Mouse (Mus musculus) E14TG2a.4 (cell line): ENCODE measurements around the gene Actr8.

Experiments used
- H3K27me3 ChIP-seq: 2 replicates; pipeline ENCODE4 v1.6.1; 2014; ENCODE audit warnings: low read length, control low read depth; ENCODE audit not compliant: insufficient read depth
- H3K36me3 ChIP-seq: 2 replicates; pipeline ENCODE4 v1.6.1; 2014; ENCODE audit warnings: low read length, control low read depth; ENCODE audit not compliant: insufficient read depth
- H3K4me1 ChIP-seq: replicated peaks from 2 replicates; pipeline ENCODE4 v1.6.1; 2014; ENCODE audit warnings: low read depth, low read length, control low read depth
- H3K4me3 ChIP-seq: replicated peaks from 2 replicates; pipeline ENCODE4 v1.5.1; 2014; ENCODE audit warnings: mild to moderate bottlenecking, low read length
- H3K9me3 ChIP-seq: 2 replicates; pipeline ENCODE4 v1.6.1; 2014; ENCODE audit warnings: low read length, control low read depth
- CTCF ChIP-seq: conservative IDR thresholded peaks from 2 replicates; pipeline ENCODE4 v1.5.1; 2014; ENCODE audit warnings: low read length
- NANOG ChIP-seq: IDR thresholded peaks from 2 replicates; pipeline ENCODE4 v1.6.1; 2014; ENCODE audit warnings: borderline replicate concordance, low read length, mixed read lengths
- POU5F1 ChIP-seq: IDR thresholded peaks from 2 replicates; pipeline ENCODE4 v1.6.1; 2014; ENCODE audit warnings: low read length, borderline replicate concordance

Gene Actr8

DNA sequence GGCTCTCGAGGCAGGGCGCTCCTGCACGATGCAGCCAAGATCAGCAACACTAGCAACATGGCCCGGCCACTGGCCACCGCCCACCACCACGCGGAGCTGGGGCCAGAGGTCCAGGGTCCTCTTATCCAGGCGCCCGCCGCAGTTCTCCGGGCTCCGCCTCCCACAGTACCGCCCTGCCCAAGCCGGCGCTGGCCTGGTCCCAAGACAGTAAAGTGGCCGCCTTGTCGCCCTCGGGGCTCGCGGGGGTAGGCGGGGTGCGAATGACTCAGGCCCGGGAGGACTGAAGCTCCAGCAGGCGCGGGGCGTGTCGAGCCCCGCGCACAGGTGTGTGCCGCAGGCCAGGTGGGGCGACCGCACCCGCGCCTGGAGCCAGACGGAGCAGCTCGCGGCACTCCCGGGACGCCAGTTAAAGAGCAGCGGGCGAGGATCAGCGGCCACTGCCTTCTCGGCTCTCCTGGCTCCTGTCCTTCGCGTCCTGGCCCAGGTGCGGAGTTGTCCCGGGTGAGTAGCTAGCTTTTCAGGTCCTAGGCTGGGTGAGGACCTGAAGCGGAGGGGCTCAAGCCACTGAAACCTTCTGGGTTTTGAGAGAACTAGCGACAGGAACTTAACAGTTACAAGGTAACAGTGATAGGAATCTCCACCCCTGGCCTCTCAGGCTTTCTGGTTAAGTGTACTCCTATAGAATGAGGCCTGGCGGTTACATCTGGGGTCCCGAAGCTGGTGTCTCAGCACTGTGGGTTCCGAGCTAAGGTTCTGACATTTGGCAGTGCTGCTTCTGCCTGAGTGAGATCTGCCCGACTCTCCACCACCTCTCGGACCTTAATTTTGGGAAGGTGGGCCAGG, 30.8 kb downstream of the Actr8 start, which contains the start of the genes Il17rb and Chdh:
Il17rb (minus strand) TSS at position 164 of the 843 bp plus-strand sequence.
Chdh (plus strand) TSS at position 291 of the 843 bp plus-strand sequence.
- Histone ChIP-seq H3K36me3 (no peaks in the 10 kb centered on the region), H3K27me3 (peaks cover 55% of the 10 kb centered on the region), H3K4me1 (peaks cover 29% of the 10 kb centered on the region), H3K9me3 (no peaks in the 10 kb centered on the region), H3K4me3 (peak within 1 kb of the TSS; percentile 79)
- TF ChIP-seq NANOG (no peak), POU5F1 (no peak), CTCF (no peak)

DNA sequence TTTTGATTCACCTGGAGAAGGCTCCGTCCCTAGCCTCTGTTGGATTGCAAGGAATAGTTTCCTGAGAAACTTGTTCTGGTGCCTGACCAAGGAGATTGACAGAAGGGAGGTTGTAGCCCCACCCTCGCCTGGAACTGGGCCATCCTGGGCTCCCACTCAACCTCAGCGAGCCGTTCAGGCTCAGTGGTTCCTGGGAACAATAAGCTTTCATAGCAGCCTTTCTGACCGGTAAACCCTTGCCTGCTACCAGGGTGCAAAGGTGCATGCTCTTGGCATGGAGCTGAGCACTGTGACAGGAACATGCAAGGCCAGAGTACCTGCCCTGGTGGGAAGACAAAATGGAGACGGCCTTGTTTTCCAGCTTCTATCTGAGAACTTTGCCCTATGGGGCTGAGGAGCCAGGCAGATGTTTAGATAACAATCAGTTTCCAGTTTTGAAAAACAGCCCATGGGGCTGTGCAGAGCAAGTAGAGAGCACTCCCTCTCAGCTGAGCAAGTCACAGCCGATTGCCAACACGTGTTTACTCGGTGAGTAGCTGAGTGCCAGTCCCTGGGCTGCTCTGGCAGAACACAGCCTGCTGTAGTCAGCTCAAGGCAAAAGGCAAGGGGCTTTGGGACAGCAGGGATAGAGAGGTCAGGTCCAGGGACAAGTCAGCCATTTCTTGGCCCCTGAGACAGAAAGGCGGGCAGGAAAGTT, 31.9 kb downstream of the Actr8 start:
- Histone ChIP-seq H3K9me3 (no peaks in the 10 kb centered on the region), H3K36me3 (no peaks in the 10 kb centered on the region), H3K4me1 (peaks cover 24% of the 10 kb centered on the region), H3K27me3 (peaks cover 55% of the 10 kb centered on the region), H3K4me3 (0 out of 2 replicates have a peak overlapping the region, but pooled peaks have one; percentile 79)
- TF ChIP-seq POU5F1 (no peak), CTCF (no peak), NANOG (no peak)

DNA sequence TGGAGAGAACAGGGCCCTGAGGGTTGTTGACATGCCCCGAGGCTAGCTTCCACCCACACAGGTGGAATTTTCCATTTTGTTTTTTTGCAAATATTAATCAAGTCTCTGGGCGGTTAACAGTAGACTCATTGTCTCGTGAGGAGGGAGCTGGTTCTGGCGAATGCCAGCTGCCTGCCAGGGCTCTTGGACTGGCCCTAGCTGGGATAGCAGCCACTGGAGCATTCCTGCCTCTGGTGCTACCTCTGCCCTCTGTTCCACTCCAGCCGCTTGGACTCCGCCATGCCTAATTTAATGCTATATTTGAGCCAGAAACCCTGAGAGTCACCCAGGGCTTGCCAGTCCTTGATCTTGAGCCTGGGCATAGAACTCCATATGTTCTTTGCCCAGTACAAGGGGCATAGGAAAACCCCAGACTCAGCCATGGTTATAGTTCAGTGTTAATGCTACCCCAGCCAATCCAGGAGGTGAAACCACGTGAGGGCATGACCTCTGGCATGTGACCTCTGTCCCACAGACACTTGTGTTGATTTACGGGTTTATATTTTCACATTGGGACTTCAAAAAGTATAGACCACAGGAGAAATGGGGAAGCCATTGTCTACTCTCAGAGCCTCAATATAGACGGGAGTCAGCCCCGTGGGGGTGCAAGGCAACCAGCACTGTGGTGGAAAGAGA, 33.9 kb downstream of the Actr8 start:
- H3K4me3 ChIP-seq: no peak overlapping the region
- no peak for TF ChIP-seq NANOG
- no peak for TF ChIP-seq CTCF
- TF ChIP-seq POU5F1: no peak
- no peaks in the 10 kb centered on the region for H3K36me3 ChIP-seq
- H3K27me3 ChIP-seq: peaks cover 44% of the 10 kb centered on the region
- H3K9me3 ChIP-seq: no peaks in the 10 kb centered on the region
- H3K4me1 ChIP-seq: peaks cover 24% of the 10 kb centered on the region

DNA sequence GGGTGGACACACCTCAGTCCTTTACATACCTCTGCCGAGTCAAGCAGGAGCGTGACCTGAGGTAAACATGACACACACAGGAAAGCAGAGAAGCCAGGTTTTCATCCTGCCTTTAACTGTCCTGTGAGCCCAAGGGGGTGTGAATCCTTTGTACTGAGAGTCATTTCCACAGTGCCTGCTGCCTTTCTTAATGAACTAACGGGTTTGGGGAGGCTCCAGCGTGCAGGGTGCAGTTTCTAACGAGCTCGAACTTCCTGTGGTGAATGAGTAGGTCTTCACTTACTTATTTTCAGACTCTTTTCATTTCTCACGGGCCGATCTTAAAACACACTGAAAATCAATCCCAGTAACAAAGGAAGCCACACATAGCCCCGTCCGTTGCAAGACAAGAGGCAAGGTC, 36.4 kb downstream of the Actr8 start:
- TF ChIP-seq POU5F1 (no peak), NANOG (no peak), CTCF (no peak)
- H3K36me3 ChIP-seq: no peaks in the 10 kb centered on the region
- H3K4me1 ChIP-seq: peaks cover 10% of the 10 kb centered on the region
- H3K4me3 ChIP-seq: no peak overlapping the region
- no peaks in the 10 kb centered on the region for H3K9me3 ChIP-seq
- peaks cover 20% of the 10 kb centered on the region for H3K27me3 ChIP-seq

DNA sequence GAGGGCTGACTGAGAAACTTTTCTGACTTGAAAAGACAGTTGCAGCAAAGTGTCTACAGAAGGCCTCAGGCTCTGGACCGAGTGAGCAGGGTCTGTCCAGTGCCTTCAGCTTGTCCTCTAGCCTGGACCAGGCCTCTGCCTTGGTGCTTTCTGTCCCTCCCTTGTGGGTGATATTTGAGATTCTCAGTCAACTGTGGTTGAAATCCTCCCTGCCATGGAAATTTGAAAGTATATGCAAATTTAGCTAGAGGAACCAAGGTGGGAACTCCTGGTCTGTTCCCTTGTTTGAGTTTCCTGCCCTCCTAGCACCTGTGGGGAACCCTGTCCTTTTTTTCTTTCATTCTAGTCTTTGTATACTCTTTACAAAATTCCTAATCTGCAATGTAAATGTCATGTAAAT, 36.9 kb downstream of the Actr8 start:
- no peak for TF ChIP-seq CTCF
- TF ChIP-seq POU5F1: no peak
- no peak for TF ChIP-seq NANOG
- no peaks in the 10 kb centered on the region for H3K9me3 ChIP-seq
- no peak overlapping the region for H3K4me3 ChIP-seq
- 0 out of 2 replicates have a peak, but pooled peaks cover 5% of the 10 kb centered on the region for H3K4me1 ChIP-seq
- H3K27me3 ChIP-seq: peaks cover 15% of the 10 kb centered on the region
- H3K36me3 ChIP-seq: no peaks in the 10 kb centered on the region

DNA sequence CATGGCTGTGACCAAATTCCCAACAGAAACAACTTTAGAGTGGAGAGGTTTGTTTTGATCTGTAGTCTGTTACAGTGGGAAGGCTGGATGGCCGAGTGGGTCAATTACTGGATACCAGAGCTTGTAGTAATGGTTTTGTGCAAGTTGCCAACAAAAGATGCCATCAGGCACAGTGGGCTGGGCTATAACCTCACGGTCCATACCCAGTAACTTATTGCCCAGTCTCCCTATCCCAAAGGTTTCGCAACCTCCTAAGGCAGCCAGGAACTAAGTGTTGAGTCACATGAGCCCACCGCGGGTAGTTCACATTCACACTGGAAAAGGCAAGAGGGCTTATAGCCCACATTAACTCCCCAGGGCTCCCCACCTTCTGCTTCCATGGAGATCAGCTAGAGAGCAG, 38.5 kb downstream of the Actr8 start:
- no peaks in the 10 kb centered on the region for H3K4me1 ChIP-seq
- TF ChIP-seq CTCF (no peak), NANOG (no peak), POU5F1 (no peak)
- no peaks in the 10 kb centered on the region; the same call in 1 of the 2 replicates for H3K27me3 ChIP-seq
- no peaks in the 10 kb centered on the region for H3K9me3 ChIP-seq
- no peaks in the 10 kb centered on the region for H3K36me3 ChIP-seq
- H3K4me3 ChIP-seq: no peak overlapping the region

DNA sequence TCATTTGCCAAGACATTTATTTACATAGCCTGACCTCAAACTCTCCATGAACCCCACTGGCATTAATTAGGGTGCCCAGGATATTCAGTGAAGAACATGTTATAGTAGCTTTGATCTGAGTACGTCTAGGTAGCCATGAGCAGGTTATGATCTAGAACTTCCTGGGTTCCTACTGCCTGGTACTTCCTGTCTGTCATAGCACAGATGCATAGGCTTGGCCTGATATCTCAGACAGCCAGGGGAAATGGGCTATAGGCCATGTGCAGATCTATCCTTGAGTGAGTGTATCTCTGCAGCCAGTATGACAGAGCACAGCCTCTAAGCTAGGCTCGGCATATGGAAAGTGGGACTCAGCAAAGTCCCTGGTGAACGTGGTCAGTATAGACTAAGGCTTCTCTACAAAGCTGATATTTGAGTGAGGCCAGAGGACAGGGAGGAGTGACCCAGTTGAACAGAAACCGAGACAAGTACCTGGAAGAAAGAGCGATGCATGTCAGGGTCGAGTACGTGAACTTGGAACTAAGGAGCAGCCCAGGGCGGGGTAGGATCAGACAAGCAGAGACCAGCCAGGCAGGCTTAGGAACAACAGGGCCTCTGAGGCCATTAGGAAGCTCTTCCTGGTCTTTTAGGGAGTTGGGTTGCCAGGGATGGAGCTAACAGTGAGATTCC, 39.8 kb downstream of the Actr8 start:
- Histone ChIP-seq H3K27me3 (no peaks in the 10 kb centered on the region), H3K4me3 (no peak overlapping the region), H3K9me3 (no peaks in the 10 kb centered on the region), H3K4me1 (no peaks in the 10 kb centered on the region), H3K36me3 (no peaks in the 10 kb centered on the region)
- no peak for TF ChIP-seq NANOG

DNA sequence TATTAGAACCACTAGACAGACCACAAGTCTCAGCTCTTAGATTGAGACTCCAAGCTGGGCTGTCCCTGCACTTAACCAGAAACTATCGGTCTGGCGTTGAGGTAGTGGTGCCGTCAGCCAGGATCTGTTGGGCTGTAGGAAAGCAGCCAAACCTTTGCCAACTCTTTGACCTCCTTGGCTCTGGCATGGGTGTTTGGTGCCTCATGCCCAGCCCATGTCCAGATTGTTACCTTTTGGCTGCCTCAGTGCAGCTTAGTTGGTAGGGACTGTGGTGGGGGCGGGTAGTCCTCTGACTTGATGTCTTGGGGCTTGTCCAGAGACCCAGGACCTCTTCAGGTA, 40.3 kb downstream of the Actr8 start:
- Histone ChIP-seq H3K27me3 (no peaks in the 10 kb centered on the region), H3K4me3 (no peak overlapping the region), H3K4me1 (no peaks in the 10 kb centered on the region), H3K36me3 (no peaks in the 10 kb centered on the region), H3K9me3 (no peaks in the 10 kb centered on the region)
- TF ChIP-seq CTCF (no peak), NANOG (no peak), POU5F1 (no peak)
